Mouse (Mus musculus) embryonic facial prominence, embryonic 13.5 days (tissue): ENCODE measurements around the gene Abcg8. TPM values are rescaled to one million over a fixed set of nuclear protein-coding genes. Genes with fewer than 3 reads are reported as not detected.

Experiments
- ATAC-seq: fragments of 200-750 bp; cut with Nextera tagmentation; 2 replicates; pipeline ENCODE4 v1.8.0; 2017; ENCODE audit warnings: low read depth; ENCODE audit not compliant: insufficient number of reproducible peaks, insufficient read depth, low FRiP score, low TSS enrichment
- H3K27ac ChIP-seq: fragments of 300-500 bp; sonication (generic); 2 replicates; pipeline ENCODE4 v1.5.1; 2015; ENCODE audit warnings: moderate library complexity, mild to moderate bottlenecking, inconsistent platforms
- H3K27me3 ChIP-seq: fragments of 300-500 bp; sonication (generic); 2 replicates; pipeline ENCODE4 v1.6.1; 2015; ENCODE audit warnings: mild to moderate bottlenecking, inconsistent platforms
- H3K36me3 ChIP-seq: fragments of 300-500 bp; sonication (generic); 2 replicates; pipeline ENCODE4 v1.6.1; 2015; ENCODE audit warnings: mild to moderate bottlenecking, inconsistent platforms
- H3K4me1 ChIP-seq: fragments of 300-500 bp; sonication (generic); 2 replicates; pipeline ENCODE4 v1.6.1; 2015; ENCODE audit warnings: inconsistent platforms
- H3K4me2 ChIP-seq: fragments of 300-500 bp; sonication (generic); 2 replicates; pipeline ENCODE4 v1.6.1; 2015; ENCODE audit warnings: moderate library complexity, mild to moderate bottlenecking, inconsistent platforms
- H3K4me3 ChIP-seq: fragments of 300-500 bp; sonication (generic); 2 replicates; pipeline ENCODE4 v1.5.1; 2015; ENCODE audit warnings: mild to moderate bottlenecking, inconsistent platforms
- H3K9ac ChIP-seq: fragments of 300-500 bp; sonication (generic); 2 replicates; pipeline ENCODE4 v1.6.1; 2015; ENCODE audit warnings: mild to moderate bottlenecking, inconsistent platforms
- H3K9me3 ChIP-seq: fragments of 300-500 bp; sonication (generic); 2 replicates; pipeline ENCODE4 v1.6.1; 2016; ENCODE audit warnings: inconsistent platforms
- WGBS: fragments of 180-500 bp; shearing (Covaris S2); methylation state at CpG from one replicate; pipeline ENCODE4 v1.1.7; 2015; ENCODE audit warnings: mixed read lengths; 5-methylcytosine and 5-hydroxymethylcytosine counted together
- polyA plus RNA-seq: library from polyadenylated mRNA; unstranded; fragments of >200 nt; fragmentation: Nextera tagmentation; extraction: Ambion mirVana; gene quantifications from 2 replicates; pipeline ENCODE4 v1.2.1, GENCODE M21; 2015

Abcg8 gene
- polyA plus RNA-seq, 1 experiment from 2014 or later: 0.14 TPM

- Histone ChIP-seq H3K4me2 (no peak overlapping the region), H3K9ac (0 out of 2 replicates have a peak overlapping the region, but pooled peaks have one; percentile 32), H3K9me3 (no peaks in the 10 kb centered on the region), H3K27me3 (no peaks in the 10 kb centered on the region), H3K4me1 (peaks cover 38% of the 10 kb centered on the region), H3K4me3 (no peak overlapping the region), H3K36me3 (no peaks in the 10 kb centered on the region), H3K27ac (no peak overlapping the region)
- WGBS: 38% methylated on average over 16 of the region's 16 CpGs
- no peak for ATAC-seq
Observed at GRCm38 (mm10) chr17:84644292-84645050, 31.6 kb upstream of the Abcg8 start.

- peaks cover 3% of the 10 kb centered on the region for H3K36me3 ChIP-seq
- H3K9ac ChIP-seq: no peak overlapping the region
- no peak overlapping the region for H3K27ac ChIP-seq
- 31% methylated on average over 9 of the region's 9 CpGs for WGBS
- no peak overlapping the region for H3K4me3 ChIP-seq
- H3K27me3 ChIP-seq: no peaks in the 10 kb centered on the region
- peaks cover 38% of the 10 kb centered on the region for H3K4me1 ChIP-seq
- ATAC-seq: no peak
- H3K4me2 ChIP-seq: no peak overlapping the region
- H3K9me3 ChIP-seq: no peaks in the 10 kb centered on the region
Observed at GRCm38 (mm10) chr17:84645119-84645518, 31.0 kb upstream of the Abcg8 start.

GRCm38 (mm10) chr17:84645894-84646293, 30.2 kb upstream of the Abcg8 start:
- no peak overlapping the region for H3K4me3 ChIP-seq
- H3K9ac ChIP-seq: no peak overlapping the region
- no peak for ATAC-seq
- no peak overlapping the region for H3K27ac ChIP-seq
- no peaks in the 10 kb centered on the region for H3K27me3 ChIP-seq
- peaks cover 10% of the 10 kb centered on the region for H3K36me3 ChIP-seq
- H3K9me3 ChIP-seq: no peaks in the 10 kb centered on the region
- WGBS: 17% methylated on average over 5 of the region's 7 CpGs
- no peak overlapping the region for H3K4me2 ChIP-seq
- H3K4me1 ChIP-seq: peaks cover 38% of the 10 kb centered on the region

- H3K4me1 ChIP-seq: peaks cover 38% of the 10 kb centered on the region
- no peak overlapping the region for H3K4me3 ChIP-seq
- H3K27me3 ChIP-seq: no peaks in the 10 kb centered on the region
- H3K27ac ChIP-seq: no peak overlapping the region
- ATAC-seq: no peak
- no peak overlapping the region for H3K9ac ChIP-seq
- no peaks in the 10 kb centered on the region for H3K9me3 ChIP-seq
- 67% methylated on average over 2 of the region's 2 CpGs for WGBS
- H3K36me3 ChIP-seq: peaks cover 10% of the 10 kb centered on the region
- H3K4me2 ChIP-seq: no peak overlapping the region
Observed at GRCm38 (mm10) chr17:84646477-84646876, 29.6 kb upstream of the Abcg8 start.

GRCm38 (mm10) chr17:84647630-84648029, 28.5 kb upstream of the Abcg8 start:
- Histone ChIP-seq H3K4me3 (no peak overlapping the region), H3K36me3 (peaks cover 17% of the 10 kb centered on the region), H3K9me3 (no peaks in the 10 kb centered on the region), H3K9ac (no peak overlapping the region), H3K27ac (no peak overlapping the region), H3K4me1 (peaks cover 31% of the 10 kb centered on the region), H3K27me3 (no peaks in the 10 kb centered on the region), H3K4me2 (no peak overlapping the region)
- 92% methylated on average over 4 of the region's 4 CpGs for WGBS
- ATAC-seq: no peak

- no peak overlapping the region for H3K4me3 ChIP-seq
- peaks cover 8% of the 10 kb centered on the region; the same call in 1 of the 2 replicates for H3K4me1 ChIP-seq
- no peak overlapping the region for H3K9ac ChIP-seq
- H3K4me2 ChIP-seq: no peak overlapping the region
- H3K36me3 ChIP-seq: peaks cover 26% of the 10 kb centered on the region
- H3K27me3 ChIP-seq: no peaks in the 10 kb centered on the region
- H3K27ac ChIP-seq: no peak overlapping the region
- 89% methylated on average over 9 of the region's 9 CpGs for WGBS
- no peak for ATAC-seq
- no peaks in the 10 kb centered on the region for H3K9me3 ChIP-seq
Observed at GRCm38 (mm10) chr17:84650302-84651017, 25.6 kb upstream of the Abcg8 start.

GRCm38 (mm10) chr17:84653544-84653943, 22.6 kb upstream of the Abcg8 start:
- Histone ChIP-seq H3K4me2 (no peak overlapping the region), H3K27me3 (no peaks in the 10 kb centered on the region), H3K9me3 (no peaks in the 10 kb centered on the region), H3K4me1 (peaks cover 14% of the 10 kb centered on the region), H3K27ac (no peak overlapping the region), H3K9ac (no peak overlapping the region), H3K36me3 (peaks cover 26% of the 10 kb centered on the region), H3K4me3 (no peak overlapping the region)
- WGBS: 90% methylated on average over 9 of the region's 9 CpGs
- ATAC-seq: no peak

GRCm38 (mm10) chr17:84656205-84656604, 19.9 kb upstream of the Abcg8 start:
- Histone ChIP-seq H3K9ac (no peak overlapping the region), H3K36me3 (peaks cover 17% of the 10 kb centered on the region), H3K4me2 (no peak overlapping the region), H3K27me3 (no peaks in the 10 kb centered on the region), H3K4me3 (no peak overlapping the region), H3K4me1 (peaks cover 14% of the 10 kb centered on the region), H3K9me3 (no peaks in the 10 kb centered on the region), H3K27ac (no peak overlapping the region)
- WGBS: 69% methylated on average over 5 of the region's 5 CpGs
- ATAC-seq: no peak

GRCm38 (mm10) chr17:84656653-84657421, 19.3 kb upstream of the Abcg8 start:
- Histone ChIP-seq H3K9ac (no peak overlapping the region), H3K27ac (no peak overlapping the region), H3K36me3 (peaks cover 17% of the 10 kb centered on the region), H3K4me2 (no peak overlapping the region), H3K4me3 (no peak overlapping the region), H3K9me3 (no peaks in the 10 kb centered on the region), H3K27me3 (no peaks in the 10 kb centered on the region), H3K4me1 (peaks cover 14% of the 10 kb centered on the region)
- no peak for ATAC-seq
- WGBS: 70% methylated on average over 19 of the region's 19 CpGs

GRCm38 (mm10) chr17:84657422-84657732, 18.7 kb upstream of the Abcg8 start:
- H3K4me1 ChIP-seq: peaks cover 14% of the 10 kb centered on the region

GRCm38 (mm10) chr17:84657782-84658181, 18.3 kb upstream of the Abcg8 start:
- no peaks in the 10 kb centered on the region for H3K27me3 ChIP-seq
- H3K4me2 ChIP-seq: no peak overlapping the region
- H3K9me3 ChIP-seq: no peaks in the 10 kb centered on the region
- 39% methylated on average over 7 of the region's 7 CpGs for WGBS
- H3K4me1 ChIP-seq: peaks cover 14% of the 10 kb centered on the region
- ATAC-seq: no peak
- H3K36me3 ChIP-seq: peaks cover 8% of the 10 kb centered on the region; the same call in 1 of the 2 replicates
- H3K9ac ChIP-seq: no peak overlapping the region
- H3K27ac ChIP-seq: no peak overlapping the region
- H3K4me3 ChIP-seq: no peak overlapping the region

More at GRCm38 (mm10) chr17:84657422-84657732, 18.7 kb upstream of the Abcg8 start:
- Histone ChIP-seq H3K4me3 (no peak overlapping the region), H3K9ac (no peak overlapping the region), H3K4me2 (no peak overlapping the region), H3K27me3 (no peaks in the 10 kb centered on the region), H3K27ac (no peak overlapping the region), H3K9me3 (no peaks in the 10 kb centered on the region), H3K36me3 (peaks cover 12% of the 10 kb centered on the region)
- 52% methylated on average over 3 of the region's 3 CpGs for WGBS
- no peak for ATAC-seq
